Mouse (Mus musculus): ENCODE results near the gene Hdac11. TPM values are rescaled to one million over a fixed set of nuclear protein-coding genes. Genes with fewer than 3 reads are reported as not detected.
A peak's percentile ranks its signal among the peaks of the same experiment; 100 is the strongest.

Hdac11 gene
- polyA plus RNA-seq, 1 experiment from 2014 or later, result 4.6 TPM

GRCm38 (mm10) chr6:91186161-91186931 lies 29.9 kb downstream of the Hdac11 start:
- Histone ChIP-seq H3K27me3 (ENCODE audit: insufficient read depth, low read length) (0 out of 2 replicates have a peak, but pooled peaks cover 2% of the 10 kb centered on the region), H3K27ac (ENCODE audit: low read depth) (no peak overlapping the region), H3K9ac (replicated peaks) (no peak overlapping the region), H3K9me3 (ENCODE audit: low read length) (no peaks in the 10 kb centered on the region), H3K36me3 (replicated peaks; ENCODE audit: insufficient read depth, low read length) (no peaks in the 10 kb centered on the region), H3K4me3 (ENCODE audit: low read depth, low read length) (no peak overlapping the region), H3K4me1 (ENCODE audit: insufficient read depth) (no peaks in the 10 kb centered on the region), H3K4me2 (ENCODE audit: low read depth, low read length) (no peak overlapping the region)
- 47% methylated on average over 4 of the region's 4 CpGs for WGBS (ENCODE audit: insufficient replicate concordance)
- no peak for ATAC-seq
- TF ChIP-seq EP300 (IDR thresholded peaks at IDR 0.05; ENCODE audit: low read depth) (no peak), CTCF (IDR thresholded peaks at IDR 0.05; ENCODE audit: low read depth) (peak; percentile 89)
- peak; percentile 40 for DNase-seq

GRCm38 (mm10) chr6:91186934-91187333 lies 30.5 kb downstream of the Hdac11 start:
- H3K27ac ChIP-seq (ENCODE audit: low read depth), result no peak overlapping the region
- no peaks in the 10 kb centered on the region for H3K4me1 ChIP-seq (ENCODE audit: insufficient read depth)
- H3K36me3 ChIP-seq (replicated peaks; ENCODE audit: insufficient read depth, low read length), result no peaks in the 10 kb centered on the region
- H3K4me3 ChIP-seq (ENCODE audit: low read depth, low read length), result no peak overlapping the region
- no peaks in the 10 kb centered on the region for H3K9me3 ChIP-seq (ENCODE audit: low read length)
- H3K4me2 ChIP-seq (ENCODE audit: low read depth, low read length), result no peak overlapping the region
- no peak for ATAC-seq
- DNase-seq, result no peak
- TF ChIP-seq CTCF (IDR thresholded peaks at IDR 0.05; ENCODE audit: low read depth) (no peak), EP300 (IDR thresholded peaks at IDR 0.05; ENCODE audit: low read depth) (no peak)
- WGBS (ENCODE audit: insufficient replicate concordance), result 82% methylated on average over 6 of the region's 6 CpGs
- no peak overlapping the region for H3K9ac ChIP-seq (replicated peaks)
- H3K27me3 ChIP-seq (ENCODE audit: insufficient read depth, low read length), result 0 out of 2 replicates have a peak, but pooled peaks cover 2% of the 10 kb centered on the region

DNA sequence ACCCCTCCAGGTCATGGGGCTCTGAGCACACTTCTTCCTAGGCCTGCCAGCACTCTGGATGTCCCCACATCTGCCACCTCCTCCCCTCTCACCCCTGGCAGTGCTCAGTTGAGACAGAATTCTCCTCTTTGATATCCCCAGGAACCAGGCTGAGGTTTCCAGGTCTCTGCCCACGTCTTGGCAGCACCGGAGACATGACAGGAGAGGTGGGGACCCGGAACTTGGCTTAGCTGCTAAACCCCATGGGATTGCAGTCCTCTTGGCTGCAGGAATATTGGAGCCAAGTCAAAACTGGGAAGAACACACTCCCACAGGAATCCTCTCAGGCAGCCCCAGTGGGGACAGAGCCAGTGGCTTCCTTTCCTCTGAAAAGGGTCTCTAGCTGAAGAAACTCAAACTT lies 31.4 kb downstream of the Hdac11 start:
- TF ChIP-seq EP300 (IDR thresholded peaks at IDR 0.05; ENCODE audit: low read depth) (no peak), CTCF (IDR thresholded peaks at IDR 0.05; ENCODE audit: low read depth) (no peak)
- H3K27ac ChIP-seq (ENCODE audit: low read depth), result no peak overlapping the region
- H3K9ac ChIP-seq (replicated peaks), result no peak overlapping the region
- ATAC-seq (no peak), DNase-seq (no peak)
- peaks cover 8% of the 10 kb centered on the region for H3K4me1 ChIP-seq (ENCODE audit: insufficient read depth)
- H3K4me2 ChIP-seq (ENCODE audit: low read depth, low read length), result no peak overlapping the region
- 0 out of 2 replicates have a peak, but pooled peaks cover 2% of the 10 kb centered on the region for H3K27me3 ChIP-seq (ENCODE audit: insufficient read depth, low read length)
- no peaks in the 10 kb centered on the region for H3K36me3 ChIP-seq (replicated peaks; ENCODE audit: insufficient read depth, low read length)
- H3K4me3 ChIP-seq (ENCODE audit: low read depth, low read length), result no peak overlapping the region
- no peaks in the 10 kb centered on the region for H3K9me3 ChIP-seq (ENCODE audit: low read length)
- WGBS (ENCODE audit: insufficient replicate concordance), result 74% methylated on average over 3 of the region's 3 CpGs

DNA sequence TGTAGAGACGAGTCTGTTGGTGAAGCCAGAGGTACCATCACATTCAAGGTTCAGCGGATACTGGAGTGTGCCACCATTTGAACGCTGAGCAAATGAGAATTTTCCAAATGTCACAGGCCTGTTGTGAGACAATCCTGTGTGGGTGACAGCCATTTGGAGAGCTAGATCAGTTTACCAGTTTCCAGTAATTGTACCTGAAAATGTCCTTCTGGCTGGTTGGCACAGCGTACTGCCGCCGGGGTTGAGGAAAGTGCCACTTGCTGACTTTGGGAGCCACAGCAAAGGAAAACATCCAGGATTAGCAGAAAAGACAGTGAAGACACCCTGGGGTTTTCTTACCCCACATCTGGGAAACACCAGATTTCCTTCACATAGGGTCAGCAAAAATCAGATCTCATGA lies 33.5 kb downstream of the Hdac11 start:
- Histone ChIP-seq H3K27ac (ENCODE audit: low read depth) (no peak overlapping the region), H3K4me2 (ENCODE audit: low read depth, low read length) (no peak overlapping the region), H3K4me1 (ENCODE audit: insufficient read depth) (peaks cover 14% of the 10 kb centered on the region), H3K27me3 (ENCODE audit: insufficient read depth, low read length) (0 out of 2 replicates have a peak, but pooled peaks cover 2% of the 10 kb centered on the region), H3K9me3 (ENCODE audit: low read length) (no peaks in the 10 kb centered on the region), H3K9ac (replicated peaks) (no peak overlapping the region), H3K36me3 (replicated peaks; ENCODE audit: insufficient read depth, low read length) (no peaks in the 10 kb centered on the region), H3K4me3 (ENCODE audit: low read depth, low read length) (no peak overlapping the region)
- no peak for DNase-seq
- no peak for ATAC-seq
- 88% methylated on average over 6 of the region's 6 CpGs for WGBS (ENCODE audit: insufficient replicate concordance)
- TF ChIP-seq EP300 (IDR thresholded peaks at IDR 0.05; ENCODE audit: low read depth) (no peak), CTCF (IDR thresholded peaks at IDR 0.05; ENCODE audit: low read depth) (no peak)

GRCm38 (mm10) chr6:91191465-91191864 lies 35.0 kb downstream of the Hdac11 start:
- H3K9me3 ChIP-seq (ENCODE audit: low read length), result no peaks in the 10 kb centered on the region
- H3K4me2 ChIP-seq (ENCODE audit: low read depth, low read length), result no peak overlapping the region
- H3K4me3 ChIP-seq (ENCODE audit: low read depth, low read length), result no peak overlapping the region
- WGBS (ENCODE audit: insufficient replicate concordance), result 75% methylated on average over 2 of the region's 2 CpGs
- 0 out of 2 replicates have a peak, but pooled peaks cover 2% of the 10 kb centered on the region for H3K27me3 ChIP-seq (ENCODE audit: insufficient read depth, low read length)
- no peak for ATAC-seq
- no peak for TF ChIP-seq CTCF (IDR thresholded peaks at IDR 0.05; ENCODE audit: low read depth)
- no peak for TF ChIP-seq EP300 (IDR thresholded peaks at IDR 0.05; ENCODE audit: low read depth)
- H3K36me3 ChIP-seq (replicated peaks; ENCODE audit: insufficient read depth, low read length), result no peaks in the 10 kb centered on the region
- H3K27ac ChIP-seq (ENCODE audit: low read depth), result no peak overlapping the region
- H3K9ac ChIP-seq (replicated peaks), result no peak overlapping the region
- DNase-seq, result no peak
- H3K4me1 ChIP-seq (ENCODE audit: insufficient read depth), result peaks cover 14% of the 10 kb centered on the region

- no peak for DNase-seq
- Histone ChIP-seq H3K9ac (replicated peaks) (no peak overlapping the region), H3K4me3 (ENCODE audit: low read depth, low read length) (no peak overlapping the region), H3K27me3 (ENCODE audit: insufficient read depth, low read length) (0 out of 2 replicates have a peak, but pooled peaks cover 2% of the 10 kb centered on the region), H3K9me3 (ENCODE audit: low read length) (no peaks in the 10 kb centered on the region), H3K4me1 (ENCODE audit: insufficient read depth) (peaks cover 14% of the 10 kb centered on the region), H3K4me2 (ENCODE audit: low read depth, low read length) (no peak overlapping the region), H3K27ac (ENCODE audit: low read depth) (no peak overlapping the region), H3K36me3 (replicated peaks; ENCODE audit: insufficient read depth, low read length) (no peaks in the 10 kb centered on the region)
- ATAC-seq, result no peak
- WGBS (ENCODE audit: insufficient replicate concordance), result 61% methylated on average over 3 of the region's 3 CpGs
- TF ChIP-seq EP300 (IDR thresholded peaks at IDR 0.05; ENCODE audit: low read depth) (no peak), CTCF (IDR thresholded peaks at IDR 0.05; ENCODE audit: low read depth) (no peak)
Observed at GRCm38 (mm10) chr6:91192421-91192820, 36.0 kb downstream of the Hdac11 start.

Measured in liver, postnatal 0 days (tissue).